Mouse (Mus musculus) lung, embryonic 16.5 days (tissue): ENCODE results near the gene Gkn1. TPM values are rescaled to one million over a fixed set of nuclear protein-coding genes. Genes with fewer than 3 reads are reported as not detected.

Experiments used
- ATAC-seq: fragments of 200-750 bp; cut with Nextera tagmentation; 2 replicates; pipeline ENCODE4 v1.8.0; 2017; ENCODE audit warnings: low read depth, mild to moderate bottlenecking, moderate library complexity
- H3K27ac ChIP-seq: fragments of 300-500 bp; sonication (generic); 2 replicates; pipeline ENCODE4 v1.5.1; 2014; ENCODE audit warnings: mild to moderate bottlenecking, control low read depth, low read length
- H3K27me3 ChIP-seq: fragments of 300-500 bp; sonication (generic); 2 replicates; pipeline ENCODE4 v1.6.1; 2014; ENCODE audit warnings: low read depth, low read length, mixed read lengths; ENCODE audit not compliant: control insufficient read depth, insufficient read depth
- H3K36me3 ChIP-seq: fragments of 300-500 bp; sonication (generic); 2 replicates; pipeline ENCODE4 v1.6.1; 2014; ENCODE audit warnings: low read length; ENCODE audit not compliant: control insufficient read depth, insufficient read depth
- H3K4me1 ChIP-seq: fragments of 300-500 bp; sonication (generic); replicated peaks from 2 replicates; pipeline ENCODE4 v1.6.1; 2014; ENCODE audit warnings: low read length, mixed read lengths; ENCODE audit not compliant: control insufficient read depth, insufficient read depth
- H3K4me2 ChIP-seq: fragments of 300-500 bp; sonication (generic); 2 replicates; pipeline ENCODE4 v1.6.1; 2014; ENCODE audit warnings: low read depth, low read length, control low read depth
- H3K4me3 ChIP-seq: fragments of 300-500 bp; sonication (generic); 2 replicates; pipeline ENCODE4 v1.5.1; 2014; ENCODE audit warnings: mild to moderate bottlenecking, low read length, control low read depth
- H3K9ac ChIP-seq: fragments of 300-500 bp; sonication (generic); 2 replicates; pipeline ENCODE4 v1.6.1; 2014; ENCODE audit warnings: low read length, control low read depth
- H3K9me3 ChIP-seq: fragments of 300-500 bp; sonication (generic); 2 replicates; pipeline ENCODE4 v1.6.1; 2016; ENCODE audit warnings: low read length; ENCODE audit not compliant: control insufficient read depth
- WGBS: fragments of 180-500 bp; shearing (Covaris S2); extraction: QIAGEN DNeasy Blood & Tissue Kit; methylation state at CpG from one replicate; pipeline ENCODE4 v1.1.7; 2014; 5-methylcytosine and 5-hydroxymethylcytosine counted together
- polyA plus RNA-seq: library from polyadenylated mRNA; unstranded; fragments of >200 nt; fragmentation: Nextera tagmentation; extraction: Ambion mirVana; gene quantifications from 2 replicates; pipeline ENCODE4 v1.2.1, GENCODE M21; 2015

Gkn1 gene
- not detected in 2 replicates for polyA plus RNA-seq

DNA sequence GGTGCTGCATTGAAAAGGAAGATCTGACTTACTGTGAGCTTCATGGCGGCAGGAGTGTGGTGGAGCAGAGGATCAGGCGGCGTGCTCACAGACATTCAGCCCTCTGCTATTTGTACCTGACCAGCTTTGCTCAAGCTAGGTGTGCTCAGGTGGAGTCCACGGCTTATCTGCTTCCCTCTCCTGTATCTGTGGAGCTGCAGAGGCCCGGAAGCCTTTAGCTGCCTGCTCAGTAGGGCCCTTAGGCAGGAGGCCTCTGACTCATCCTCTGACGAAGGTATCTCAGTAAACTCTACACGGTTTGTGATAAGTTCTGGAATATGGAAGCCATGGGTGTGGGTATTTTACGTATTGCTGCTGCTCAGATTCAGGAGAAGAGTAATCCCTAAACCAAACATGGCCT lies at the start of gene Gkn1:
TSS of gene Gkn1 (minus strand) at position 114 of the 400 bp plus-strand sequence.
- Histone ChIP-seq H3K36me3 (no peaks in the 10 kb centered on the region), H3K4me1 (no peaks in the 10 kb centered on the region), H3K4me2 (no peak within 1 kb of the TSS), H3K27ac (no peak within 1 kb of the TSS), H3K27me3 (no peaks in the 10 kb centered on the region; the same call in 1 of the 2 replicates), H3K4me3 (no peak within 1 kb of the TSS), H3K9ac (no peak within 1 kb of the TSS), H3K9me3 (no peaks in the 10 kb centered on the region)
- no peak for ATAC-seq
- 86% methylated on average over 8 of the region's 8 CpGs for WGBS

- H3K27me3 ChIP-seq: no peaks in the 10 kb centered on the region
- ATAC-seq: no peak
Measured at GRCm38 (mm10) chr6:87399886-87400566, 49.3 kb upstream of the Gkn1 start.

DNA sequence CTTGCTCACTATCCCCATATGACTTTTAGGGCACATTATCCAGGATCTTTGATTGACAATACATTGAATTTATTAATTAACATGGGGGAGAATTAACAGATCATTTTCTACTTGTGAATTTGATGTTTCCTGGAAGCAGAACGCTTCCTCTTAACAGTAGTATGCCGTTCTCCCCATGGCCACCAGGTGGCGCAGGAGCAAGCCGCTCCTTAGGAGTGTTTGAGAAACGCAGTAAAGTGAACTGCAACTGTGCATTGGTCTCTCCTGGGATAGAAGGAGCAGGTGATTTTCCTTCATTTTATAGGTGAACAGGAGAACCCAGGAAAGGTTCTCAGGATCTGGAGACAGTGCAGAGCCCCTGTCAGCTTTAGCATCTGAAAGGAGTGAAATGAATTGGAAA lies 48.4 kb upstream of the Gkn1 start:
- H3K36me3 ChIP-seq: no peaks in the 10 kb centered on the region
- WGBS: 4% methylated on average over 5 of the region's 5 CpGs
- H3K27me3 ChIP-seq: no peaks in the 10 kb centered on the region
- H3K27ac ChIP-seq: no peak overlapping the region
- H3K9me3 ChIP-seq: no peaks in the 10 kb centered on the region
- 0 out of 2 replicates have a peak, but pooled peaks cover 3% of the 10 kb centered on the region for H3K4me1 ChIP-seq
- no peak overlapping the region for H3K4me3 ChIP-seq
- no peak overlapping the region for H3K4me2 ChIP-seq
- no peak overlapping the region for H3K9ac ChIP-seq
- ATAC-seq: no peak

More at GRCm38 (mm10) chr6:87399886-87400566, 49.3 kb upstream of the Gkn1 start:
- Histone ChIP-seq H3K4me3 (no peak overlapping the region), H3K9ac (no peak overlapping the region), H3K27ac (no peak overlapping the region), H3K36me3 (no peaks in the 10 kb centered on the region), H3K9me3 (no peaks in the 10 kb centered on the region), H3K4me2 (no peak overlapping the region), H3K4me1 (0 out of 2 replicates have a peak, but pooled peaks cover 3% of the 10 kb centered on the region)
- WGBS: 50% methylated on average over 4 of the region's 4 CpGs

DNA sequence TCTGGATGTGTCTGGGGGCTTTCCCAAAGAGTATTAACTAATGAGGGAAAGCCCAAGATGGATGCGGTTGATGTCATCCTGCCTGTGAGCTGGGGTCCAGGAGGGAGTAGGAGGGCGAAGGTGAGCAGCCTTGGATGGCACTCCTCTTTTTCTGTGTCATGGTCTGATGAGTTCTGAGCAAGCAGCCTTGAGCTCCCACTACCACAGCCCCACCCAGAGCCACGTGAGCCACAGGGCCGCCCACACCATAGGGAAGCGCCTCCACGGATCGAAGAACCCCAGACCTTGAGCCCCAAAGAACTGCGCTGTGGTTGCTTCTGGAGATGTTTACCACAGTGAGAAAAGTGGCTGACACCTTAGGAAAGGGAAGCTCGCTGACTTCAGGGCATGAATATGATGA lies 44.0 kb upstream of the Gkn1 start:
- no peak overlapping the region for H3K4me2 ChIP-seq
- H3K36me3 ChIP-seq: no peaks in the 10 kb centered on the region
- no peaks in the 10 kb centered on the region for H3K27me3 ChIP-seq
- no peaks in the 10 kb centered on the region for H3K9me3 ChIP-seq
- no peak for ATAC-seq
- no peak overlapping the region for H3K4me3 ChIP-seq
- peaks cover 5% of the 10 kb centered on the region for H3K4me1 ChIP-seq
- H3K9ac ChIP-seq: no peak overlapping the region
- 81% methylated on average over 9 of the region's 9 CpGs for WGBS
- no peak overlapping the region for H3K27ac ChIP-seq

GRCm38 (mm10) chr6:87393466-87394205 lies 42.9 kb upstream of the Gkn1 start:
- 52% methylated on average over 8 of the region's 8 CpGs for WGBS

DNA sequence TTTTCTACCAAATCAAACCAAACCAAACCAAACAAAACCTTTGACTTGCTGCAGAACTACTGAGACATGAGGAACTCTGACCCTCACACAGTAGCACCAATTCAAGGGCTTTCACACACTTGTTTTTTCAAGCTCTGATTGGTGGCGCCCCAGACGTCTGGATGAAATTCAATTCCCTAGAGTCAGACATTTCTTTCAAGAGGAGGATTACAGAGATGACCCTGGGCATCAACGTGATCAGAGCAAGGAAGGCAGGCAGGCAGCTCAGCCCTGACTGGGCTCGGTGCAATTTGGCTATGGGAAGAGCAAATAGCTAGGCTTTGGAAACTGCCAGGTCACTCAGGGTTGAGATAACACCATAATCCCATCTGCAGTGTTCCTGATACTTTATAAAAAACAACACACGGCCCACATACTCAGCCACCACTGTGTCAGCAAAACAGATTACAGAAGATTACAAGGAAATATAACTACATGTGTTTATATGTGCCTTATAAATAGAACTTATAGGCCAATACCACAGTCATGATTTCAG lies 38.8 kb upstream of the Gkn1 start:
- Histone ChIP-seq H3K9ac (no peak overlapping the region), H3K27me3 (no peaks in the 10 kb centered on the region), H3K4me1 (peaks cover 9% of the 10 kb centered on the region), H3K4me2 (no peak overlapping the region), H3K27ac (peak overlapping the region; percentile 42; the same call in 1 of the 2 replicates), H3K4me3 (no peak overlapping the region), H3K9me3 (no peaks in the 10 kb centered on the region), H3K36me3 (no peaks in the 10 kb centered on the region)
- WGBS: 21% methylated on average over 5 of the region's 5 CpGs
- ATAC-seq: no peak

More at GRCm38 (mm10) chr6:87393466-87394205, 42.9 kb upstream of the Gkn1 start:
- Histone ChIP-seq H3K9ac (no peak overlapping the region), H3K4me1 (peaks cover 7% of the 10 kb centered on the region), H3K36me3 (no peaks in the 10 kb centered on the region), H3K4me2 (no peak overlapping the region), H3K27ac (no peak overlapping the region), H3K27me3 (no peaks in the 10 kb centered on the region), H3K4me3 (no peak overlapping the region), H3K9me3 (no peaks in the 10 kb centered on the region)
- 0 out of 2 replicates have a peak, but pooled peaks have one; percentile 26 for ATAC-seq

DNA sequence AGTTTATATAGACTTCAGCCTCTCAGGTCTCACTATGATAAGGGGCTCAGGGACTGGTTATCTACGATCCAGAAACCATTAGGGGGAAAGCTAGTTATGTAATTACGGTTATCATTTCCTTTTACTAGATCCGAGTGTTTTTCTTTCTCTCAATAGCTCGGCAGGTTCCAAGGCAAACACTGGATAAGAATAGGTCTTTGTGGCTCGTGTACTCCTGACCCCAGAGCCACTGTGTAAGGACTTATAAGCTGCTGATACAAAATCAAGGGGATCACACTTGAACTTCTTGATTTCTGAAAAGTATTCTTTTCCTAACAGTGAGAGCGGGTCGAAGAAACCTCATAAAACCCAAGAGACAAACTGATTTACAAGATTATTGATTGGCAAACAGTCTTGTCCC lies 38.1 kb upstream of the Gkn1 start, which contains the start of gene Gkn3:
TSS of gene Gkn3 (minus strand) at position 59 of the 400 bp plus-strand sequence.
- H3K4me3 ChIP-seq: no peak within 1 kb of the TSS
- no peaks in the 10 kb centered on the region for H3K36me3 ChIP-seq
- H3K9ac ChIP-seq: no peak within 1 kb of the TSS
- H3K9me3 ChIP-seq: no peaks in the 10 kb centered on the region
- no peak within 1 kb of the TSS for H3K4me2 ChIP-seq
- H3K4me1 ChIP-seq: peaks cover 12% of the 10 kb centered on the region
- peak; percentile 63 for ATAC-seq
- peak within 1 kb of the TSS; percentile 42 for H3K27ac ChIP-seq
- 33% methylated on average over 7 of the region's 7 CpGs for WGBS
- no peaks in the 10 kb centered on the region for H3K27me3 ChIP-seq

DNA sequence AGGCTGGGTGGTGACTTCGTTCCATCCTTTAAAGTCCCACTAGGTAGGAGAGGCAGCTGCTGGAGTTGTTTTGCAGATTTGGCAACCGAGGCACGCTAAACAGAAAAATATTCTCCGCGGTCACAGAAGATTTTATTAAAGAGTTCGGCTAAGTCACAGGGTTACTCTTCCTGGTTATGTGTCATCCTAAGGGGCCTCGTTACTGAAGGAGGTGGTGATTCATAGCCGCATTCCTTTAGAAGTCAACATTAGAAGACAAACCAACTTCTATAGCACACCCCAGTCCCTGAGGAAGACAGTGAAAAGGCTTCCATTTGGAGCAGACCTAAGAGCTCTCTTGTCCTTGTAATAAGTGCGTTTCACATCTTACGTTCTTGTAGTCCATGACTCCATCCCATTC lies 35.9 kb upstream of the Gkn1 start:
- Histone ChIP-seq H3K27me3 (peaks cover 15% of the 10 kb centered on the region; the same call in 1 of the 2 replicates), H3K4me2 (no peak overlapping the region), H3K4me1 (peaks cover 13% of the 10 kb centered on the region), H3K36me3 (no peaks in the 10 kb centered on the region), H3K9me3 (no peaks in the 10 kb centered on the region), H3K4me3 (no peak overlapping the region), H3K27ac (no peak overlapping the region), H3K9ac (no peak overlapping the region)
- ATAC-seq: no peak
- WGBS: 71% methylated on average over 10 of the region's 10 CpGs

DNA sequence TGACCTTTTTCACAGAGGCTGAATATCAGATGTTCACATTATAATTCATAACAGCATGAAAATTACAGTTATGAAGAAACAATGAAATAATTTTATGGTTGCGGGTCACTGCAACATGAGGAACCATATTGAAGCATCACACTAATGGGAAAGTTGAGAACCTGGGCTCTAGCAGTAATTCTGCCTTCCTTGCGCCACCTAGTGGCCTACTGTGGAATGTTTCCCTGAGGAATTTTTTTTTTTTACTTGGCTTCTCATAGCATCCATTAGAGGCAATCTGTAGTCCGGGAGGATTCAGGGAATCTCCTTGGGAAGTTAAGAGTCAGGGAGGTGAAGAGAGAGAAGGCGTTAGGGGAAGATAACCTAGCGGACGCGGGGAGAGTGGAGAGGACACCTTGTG lies 35.5 kb upstream of the Gkn1 start:
- Histone ChIP-seq H3K4me1 (peaks cover 13% of the 10 kb centered on the region), H3K9ac (no peak overlapping the region), H3K9me3 (no peaks in the 10 kb centered on the region), H3K4me3 (no peak overlapping the region), H3K27ac (no peak overlapping the region), H3K36me3 (no peaks in the 10 kb centered on the region), H3K4me2 (no peak overlapping the region), H3K27me3 (peaks cover 18% of the 10 kb centered on the region; the same call in 1 of the 2 replicates)
- WGBS: 7% methylated on average over 7 of the region's 7 CpGs
- no peak for ATAC-seq
